Mouse (Mus musculus) lung, embryonic 15.5 days (tissue): ENCODE data around the gene Nostrin. TPM values are rescaled to one million over a fixed set of nuclear protein-coding genes. Genes with fewer than 3 reads are reported as not detected.

Experiments used
- ATAC-seq: fragments of 200-750 bp; cut with Nextera tagmentation; 2 replicates; pipeline ENCODE4 v1.8.0; 2017; ENCODE audit warnings: moderate number of reproducible peaks, borderline replicate concordance; ENCODE audit not compliant: low FRiP score, low TSS enrichment; ENCODE audit errors: extremely low read depth
- H3K27ac ChIP-seq: fragments of 300-500 bp; sonication (generic); 2 replicates; pipeline ENCODE4 v1.5.1; 2015; ENCODE audit warnings: moderate library complexity, mild to moderate bottlenecking, inconsistent platforms
- H3K27me3 ChIP-seq: fragments of 300-500 bp; sonication (generic); 2 replicates; pipeline ENCODE4 v1.6.1; 2015; ENCODE audit warnings: inconsistent platforms
- H3K36me3 ChIP-seq: fragments of 300-500 bp; sonication (generic); 2 replicates; pipeline ENCODE4 v1.6.1; 2015; ENCODE audit warnings: inconsistent platforms
- H3K4me1 ChIP-seq: fragments of 300-500 bp; sonication (generic); 2 replicates; pipeline ENCODE4 v1.6.1; 2015; ENCODE audit warnings: inconsistent platforms
- H3K4me2 ChIP-seq: fragments of 300-500 bp; sonication (generic); 2 replicates; pipeline ENCODE4 v1.6.1; 2015; ENCODE audit warnings: inconsistent platforms, mild to moderate bottlenecking, moderate library complexity
- H3K4me3 ChIP-seq: fragments of 300-500 bp; sonication (generic); 2 replicates; pipeline ENCODE4 v1.5.1; 2015; ENCODE audit warnings: mild to moderate bottlenecking, inconsistent platforms
- H3K9ac ChIP-seq: fragments of 300-500 bp; sonication (generic); 2 replicates; pipeline ENCODE4 v1.6.1; 2015; ENCODE audit warnings: inconsistent platforms
- H3K9me3 ChIP-seq: fragments of 300-500 bp; sonication (generic); 2 replicates; pipeline ENCODE4 v1.6.1; 2016; ENCODE audit warnings: inconsistent platforms
- WGBS: fragments of 180-500 bp; shearing (Covaris S2); methylation state at CpG from one replicate; pipeline ENCODE4 v1.1.7; 2015; 5-methylcytosine and 5-hydroxymethylcytosine counted together
- polyA plus RNA-seq: library from polyadenylated mRNA; unstranded; fragments of >200 nt; fragmentation: Nextera tagmentation; extraction: Ambion mirVana; gene quantifications from 2 replicates; pipeline ENCODE4 v1.2.1, GENCODE M21; 2015

Nostrin gene
- polyA plus RNA-seq, 1 experiment from 2014 or later, result 16.3 TPM

- 83% methylated on average over 3 of the region's 3 CpGs for WGBS
- H3K4me2 ChIP-seq, result no peak overlapping the region
- no peaks in the 10 kb centered on the region for H3K27me3 ChIP-seq
- H3K9ac ChIP-seq, result no peak overlapping the region
- no peak for ATAC-seq
- H3K4me3 ChIP-seq, result no peak overlapping the region
- H3K27ac ChIP-seq, result no peak overlapping the region
- no peaks in the 10 kb centered on the region for H3K9me3 ChIP-seq
- H3K36me3 ChIP-seq, result no peaks in the 10 kb centered on the region
- peaks cover 4% of the 10 kb centered on the region; the same call in 1 of the 2 replicates for H3K4me1 ChIP-seq
Measured at GRCm38 (mm10) chr2:69209684-69210083, 74.1 kb downstream of the Nostrin start.

GRCm38 (mm10) chr2:69210773-69211172 is 75.2 kb downstream of the Nostrin start, which contains the start of gene G6pc2:
G6pc2 (plus strand) TSS chr2:69211073.
- WGBS, result 80% methylated on average over 7 of the region's 7 CpGs
- Histone ChIP-seq H3K36me3 (no peaks in the 10 kb centered on the region), H3K9me3 (no peaks in the 10 kb centered on the region), H3K9ac (no peak within 1 kb of the TSS), H3K27me3 (no peaks in the 10 kb centered on the region), H3K4me3 (no peak within 1 kb of the TSS), H3K4me1 (no peaks in the 10 kb centered on the region), H3K4me2 (no peak within 1 kb of the TSS), H3K27ac (no peak within 1 kb of the TSS)
- ATAC-seq, result no peak

GRCm38 (mm10) chr2:69212652-69213051 is 77.1 kb downstream of the Nostrin start:
- 68% methylated on average over 10 of the region's 10 CpGs for WGBS
- no peak for ATAC-seq
- H3K27me3 ChIP-seq, result no peaks in the 10 kb centered on the region

GRCm38 (mm10) chr2:69215242-69215641 is 79.6 kb downstream of the Nostrin start:
- no peak for ATAC-seq
- Histone ChIP-seq H3K9me3 (no peaks in the 10 kb centered on the region), H3K27me3 (no peaks in the 10 kb centered on the region), H3K4me2 (no peak overlapping the region), H3K4me3 (no peak overlapping the region), H3K4me1 (no peaks in the 10 kb centered on the region), H3K9ac (no peak overlapping the region), H3K36me3 (no peaks in the 10 kb centered on the region), H3K27ac (no peak overlapping the region)
- WGBS, result 52% methylated on average over 7 of the region's 7 CpGs

More at GRCm38 (mm10) chr2:69212652-69213051, 77.1 kb downstream of the Nostrin start:
- H3K4me2 ChIP-seq, result no peak overlapping the region
- no peaks in the 10 kb centered on the region for H3K4me1 ChIP-seq
- H3K4me3 ChIP-seq, result no peak overlapping the region
- H3K27ac ChIP-seq, result no peak overlapping the region
- H3K9ac ChIP-seq, result no peak overlapping the region
- H3K36me3 ChIP-seq, result no peaks in the 10 kb centered on the region
- no peaks in the 10 kb centered on the region for H3K9me3 ChIP-seq

GRCm38 (mm10) chr2:69221868-69222416 is 86.3 kb downstream of the Nostrin start:
- Histone ChIP-seq H3K27ac (no peak overlapping the region), H3K36me3 (no peaks in the 10 kb centered on the region), H3K27me3 (no peaks in the 10 kb centered on the region), H3K9me3 (no peaks in the 10 kb centered on the region), H3K9ac (no peak overlapping the region), H3K4me1 (no peaks in the 10 kb centered on the region), H3K4me2 (no peak overlapping the region), H3K4me3 (no peak overlapping the region)
- WGBS, result 58% methylated on average over 5 of the region's 5 CpGs
- no peak for ATAC-seq

- ATAC-seq, result no peak
- Histone ChIP-seq H3K4me3 (no peak overlapping the region), H3K9me3 (no peaks in the 10 kb centered on the region), H3K4me1 (no peaks in the 10 kb centered on the region), H3K27me3 (no peaks in the 10 kb centered on the region), H3K4me2 (no peak overlapping the region), H3K27ac (no peak overlapping the region), H3K9ac (no peak overlapping the region), H3K36me3 (no peaks in the 10 kb centered on the region)
- 60% methylated on average over 10 of the region's 10 CpGs for WGBS
Measured at GRCm38 (mm10) chr2:69222815-69223214, 87.2 kb downstream of the Nostrin start.

- no peaks in the 10 kb centered on the region for H3K9me3 ChIP-seq
- H3K4me3 ChIP-seq, result no peak overlapping the region
- H3K27ac ChIP-seq, result no peak overlapping the region
- ATAC-seq, result no peak
- no peaks in the 10 kb centered on the region for H3K36me3 ChIP-seq
- no peak overlapping the region for H3K4me2 ChIP-seq
- H3K9ac ChIP-seq, result no peak overlapping the region
- H3K4me1 ChIP-seq, result no peaks in the 10 kb centered on the region
- no peaks in the 10 kb centered on the region for H3K27me3 ChIP-seq
- 55% methylated on average over 2 of the region's 2 CpGs for WGBS
Measured at GRCm38 (mm10) chr2:69224724-69225123, 89.1 kb downstream of the Nostrin start.

- Histone ChIP-seq H3K4me3 (no peak overlapping the region), H3K27me3 (no peaks in the 10 kb centered on the region), H3K27ac (no peak overlapping the region), H3K36me3 (no peaks in the 10 kb centered on the region), H3K9me3 (no peaks in the 10 kb centered on the region), H3K4me2 (no peak overlapping the region), H3K4me1 (no peaks in the 10 kb centered on the region), H3K9ac (no peak overlapping the region)
- no peak for ATAC-seq
- 83% methylated on average over 9 of the region's 9 CpGs for WGBS
Measured at GRCm38 (mm10) chr2:69226876-69227275, 91.3 kb downstream of the Nostrin start.

GRCm38 (mm10) chr2:69228635-69229034 is 93.0 kb downstream of the Nostrin start:
- ATAC-seq, result no peak
- no peaks in the 10 kb centered on the region for H3K27me3 ChIP-seq
- H3K9me3 ChIP-seq, result no peaks in the 10 kb centered on the region
- no peak overlapping the region for H3K9ac ChIP-seq
- H3K4me3 ChIP-seq, result no peak overlapping the region
- no peak overlapping the region for H3K27ac ChIP-seq
- H3K36me3 ChIP-seq, result no peaks in the 10 kb centered on the region
- no peak overlapping the region for H3K4me2 ChIP-seq
- whole genome bisulfite sequencing, result 73% methylated on average over 6 of the region's 6 CpGs
- H3K4me1 ChIP-seq, result no peaks in the 10 kb centered on the region

- H3K27ac ChIP-seq, result no peak overlapping the region
- 71% methylated on average over 2 of the region's 2 CpGs for WGBS
Measured at GRCm38 (mm10) chr2:69230137-69230536, 94.5 kb downstream of the Nostrin start.

GRCm38 (mm10) chr2:69232101-69232500 is 96.5 kb downstream of the Nostrin start:
- H3K27me3 ChIP-seq, result no peaks in the 10 kb centered on the region
- no peak overlapping the region for H3K4me3 ChIP-seq
- H3K4me2 ChIP-seq, result no peak overlapping the region
- H3K36me3 ChIP-seq, result no peaks in the 10 kb centered on the region
- no peaks in the 10 kb centered on the region for H3K9me3 ChIP-seq
- no peak overlapping the region for H3K9ac ChIP-seq
- no peak for ATAC-seq
- H3K4me1 ChIP-seq, result no peaks in the 10 kb centered on the region
- no peak overlapping the region for H3K27ac ChIP-seq

More at GRCm38 (mm10) chr2:69230137-69230536, 94.5 kb downstream of the Nostrin start:
- no peaks in the 10 kb centered on the region for H3K27me3 ChIP-seq
- no peak overlapping the region for H3K9ac ChIP-seq
- no peak overlapping the region for H3K4me3 ChIP-seq
- H3K4me2 ChIP-seq, result no peak overlapping the region
- no peaks in the 10 kb centered on the region for H3K9me3 ChIP-seq
- ATAC-seq, result no peak
- H3K36me3 ChIP-seq, result no peaks in the 10 kb centered on the region
- no peaks in the 10 kb centered on the region for H3K4me1 ChIP-seq

- Histone ChIP-seq H3K4me2 (no peak overlapping the region), H3K36me3 (no peaks in the 10 kb centered on the region), H3K27me3 (no peaks in the 10 kb centered on the region), H3K4me1 (no peaks in the 10 kb centered on the region), H3K9me3 (no peaks in the 10 kb centered on the region), H3K9ac (no peak overlapping the region), H3K27ac (no peak overlapping the region), H3K4me3 (no peak overlapping the region)
- 84% methylated on average over 5 of the region's 5 CpGs for WGBS
- no peak for ATAC-seq
Measured at GRCm38 (mm10) chr2:69234976-69235678, 99.5 kb downstream of the Nostrin start.
